Mouse (Mus musculus) gonadal fat pad, adult 2 months (tissue): ENCODE results near the gene Kif28. TPM values are rescaled to one million over a fixed set of nuclear protein-coding genes. Genes with fewer than 3 reads are reported as not detected.

ENCODE experiments used
- polyA plus RNA-seq: library from polyadenylated mRNA; depleted of rRNA; stranded (reverse); fragments of >200 nt; gene quantifications from 2 replicates; pipeline ENCODE4 v1.2.3, GENCODE M21; 2012; rRNA removed

Gene Kif28
- polyA plus RNA-seq, 1 experiment: not detected

Other genes with a start within 250 kb of the Kif28 start
- 3.7 and 5.7 TPM in 2 replicates for gene Smyd3, start 227.2 kb downstream of the Kif28 start, polyA plus RNA-seq
- gene Tfb2m, start 199.0 kb downstream of the Kif28 start, polyA plus RNA-seq: 10.1 and 12.1 TPM in 2 replicates
- gene Cnst, start 198.9 kb downstream of the Kif28 start, polyA plus RNA-seq: 13.9 and 16.3 TPM in 2 replicates
- gene Sccpdh, start 77.1 kb downstream of the Kif28 start, polyA plus RNA-seq: 15.0 and 15.5 TPM in 2 replicates
- gene Gm10518, start 58.1 kb upstream of the Kif28 start, polyA plus RNA-seq: not detected in 2 replicates
- 10.6 and 12.0 TPM in 2 replicates for gene Ahctf1, start 58.4 kb upstream of the Kif28 start, polyA plus RNA-seq
- 23.4 and 25.4 TPM in 2 replicates for gene Cdc42bpa, start 215.2 kb upstream of the Kif28 start, polyA plus RNA-seq